Mouse (Mus musculus) regulatory T cell (primary cell): ENCODE data around the gene Dnal4.

Experiments used
- in situ Hi-C: fragments of 300-600 bp; cut with MboI, MseI; formaldehyde crosslinking; loops from one replicate; pipeline ENCODE4 v1.15.1; 2025; ENCODE audit warnings: high pct_unique_total_duplicates

The Dnal4 gene

GRCm38 (mm10) chr15:79740739-79741138, 36.9 kb downstream of the Dnal4 start:
- in situ Hi-C loops = no loop called here

DNA sequence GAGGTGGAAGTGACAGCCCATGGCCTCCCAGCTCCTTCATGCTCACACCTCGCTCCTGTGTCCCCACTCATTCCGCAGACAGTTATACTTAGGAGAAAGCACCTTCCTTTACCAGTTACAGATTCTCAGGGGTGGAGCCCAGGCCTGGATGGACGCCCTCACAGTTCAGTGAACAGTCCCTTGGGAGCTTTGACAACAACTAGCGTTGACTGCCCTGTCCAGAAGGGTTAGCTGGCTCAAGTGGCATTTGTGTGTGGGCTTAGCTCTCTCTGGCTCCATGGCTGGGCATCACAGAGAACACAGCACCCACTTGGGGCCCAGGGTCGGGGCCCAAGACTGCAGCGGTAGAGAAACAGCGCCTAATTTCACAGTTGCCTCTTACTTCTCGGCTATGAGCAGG, 43.3 kb downstream of the Dnal4 start:
- in situ Hi-C loops = no loop called here

DNA sequence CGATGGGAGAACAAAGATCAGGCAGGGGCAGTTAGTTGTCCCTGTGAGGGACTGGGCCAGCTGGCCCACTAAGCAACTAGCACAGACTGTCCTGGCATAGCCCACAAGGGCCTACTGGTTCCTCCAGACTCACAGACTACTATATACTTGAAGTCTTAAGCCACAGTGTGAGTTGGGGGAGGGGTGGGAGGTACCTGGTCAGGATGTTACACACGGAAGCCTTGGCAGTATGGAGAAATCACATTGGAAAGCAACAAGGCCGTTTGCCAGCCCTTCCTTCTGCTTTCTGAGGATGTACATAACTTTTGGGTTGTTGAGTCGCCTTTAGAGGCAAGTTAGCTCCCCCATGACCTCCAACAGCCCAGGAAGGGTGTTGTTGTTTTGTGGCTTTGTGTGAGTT, 44.0 kb downstream of the Dnal4 start:
- in situ Hi-C loops = no loop called here

- in situ Hi-C loops = no loop called here
These were observed 44.5 kb downstream of the Dnal4 start for GRCm38 (mm10) chr15:79733192-79733591.

DNA sequence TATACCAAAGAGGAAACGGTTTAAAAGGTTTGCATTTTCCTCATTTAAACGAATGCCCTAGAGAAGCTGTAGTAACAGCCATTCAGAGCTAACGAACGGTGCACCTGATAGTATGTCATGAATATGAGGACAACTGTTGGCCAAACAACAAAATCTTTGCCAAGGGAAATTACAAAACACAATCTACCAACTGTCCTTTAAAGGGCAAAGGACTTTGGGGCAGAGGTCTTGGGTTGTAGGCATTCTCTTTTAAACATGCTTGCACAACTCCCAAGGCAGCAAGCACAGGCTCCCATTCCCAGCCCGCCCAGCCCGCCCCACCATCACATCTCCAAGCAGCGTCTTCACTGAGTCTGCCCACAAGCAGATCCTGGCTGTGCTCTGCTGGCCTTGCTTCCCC, 46.1 kb downstream of the Dnal4 start:
- in situ Hi-C loops = no loop called here

GRCm38 (mm10) chr15:79728731-79729388, 48.8 kb downstream of the Dnal4 start:
- in situ Hi-C loops = loop anchor here (5.0 kb wide), 1 partner anchor 52 kb away; no protein-coding TSS in a partner anchor

- in situ Hi-C loops = loop anchor here (5.0 kb wide), 1 partner anchor 51 kb away; no protein-coding TSS in a partner anchor
These were observed 49.3 kb downstream of the Dnal4 start for GRCm38 (mm10) chr15:79728311-79728710.

GRCm38 (mm10) chr15:79727840-79728239, 49.8 kb downstream of the Dnal4 start:
- in situ Hi-C loops = loop anchor here (5.0 kb wide), 1 partner anchor 51 kb away; no protein-coding TSS in a partner anchor

DNA sequence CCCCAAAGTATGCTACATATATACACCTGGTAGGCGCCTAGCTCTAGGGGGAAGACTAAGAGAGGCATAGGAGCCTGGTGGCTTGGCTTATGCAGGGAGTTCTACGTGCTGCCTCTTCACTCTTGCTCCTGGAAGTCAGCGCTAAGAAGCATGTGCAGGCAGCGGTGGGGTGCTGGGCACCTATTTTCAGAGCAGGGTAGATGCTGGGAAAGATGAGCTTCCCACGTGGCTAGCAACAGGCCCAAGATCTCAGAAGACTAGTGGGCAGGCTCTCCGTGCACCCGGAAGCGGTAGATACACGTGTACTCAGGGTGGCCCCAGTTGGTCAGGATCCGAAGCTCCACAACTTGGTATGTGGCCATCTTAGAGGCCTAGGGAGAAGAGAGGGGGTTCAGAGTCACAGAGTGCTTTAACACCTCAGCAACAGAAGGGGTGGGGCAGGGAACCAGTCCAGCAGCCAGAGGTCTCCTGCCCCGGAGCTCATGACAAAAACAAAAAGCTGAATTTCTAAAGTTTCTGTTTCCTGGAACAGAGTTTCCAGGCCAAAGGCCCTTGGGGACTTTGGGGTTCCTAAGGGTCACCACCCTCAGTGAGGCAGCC, 52.4 kb downstream of the Dnal4 start:
- in situ Hi-C loops = loop anchor here (5.0 kb wide), 1 partner anchor 48 kb away; no protein-coding TSS in a partner anchor

DNA sequence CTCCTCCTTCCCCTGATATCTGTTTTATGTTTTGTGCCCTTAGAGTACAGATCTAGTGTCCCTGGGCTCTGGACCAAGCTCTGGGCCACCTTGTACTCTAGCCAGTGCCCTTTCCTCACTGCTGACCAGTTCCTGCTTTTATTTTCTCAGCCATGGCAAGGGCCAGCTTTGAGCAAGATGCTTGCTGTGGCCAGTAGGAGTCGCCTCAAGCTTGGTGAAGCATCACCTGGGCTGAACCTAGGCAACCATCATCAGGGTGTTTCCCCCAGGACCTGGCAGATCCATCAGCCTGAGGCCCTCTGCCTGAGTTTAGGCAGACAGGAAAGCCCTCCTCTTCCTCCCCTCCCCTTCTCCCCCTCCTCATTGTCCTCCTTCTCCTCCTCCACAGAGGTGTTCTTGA, 54.2 kb downstream of the Dnal4 start:
- in situ Hi-C loops = no loop called here

DNA sequence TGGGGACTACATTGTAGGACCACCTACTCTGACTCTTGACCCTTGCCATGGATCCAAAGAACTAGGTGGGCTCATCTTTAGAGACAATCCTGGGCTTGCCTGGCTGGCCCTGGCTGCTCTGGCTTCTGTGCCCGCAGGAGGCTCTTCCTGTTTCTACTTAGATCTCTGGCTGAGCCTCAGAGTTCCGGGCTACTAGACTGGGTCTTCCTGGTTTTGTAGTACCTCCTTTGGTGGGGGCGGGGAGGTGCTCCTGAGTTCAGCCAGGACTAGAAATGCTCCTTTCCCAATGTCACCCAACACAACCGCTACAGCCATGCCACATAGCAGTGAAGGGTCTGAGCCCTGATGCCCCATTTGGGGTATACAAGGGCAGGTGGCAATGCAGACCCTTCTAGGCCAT, 56.9 kb downstream of the Dnal4 start:
- in situ Hi-C loops = no loop called here

GRCm38 (mm10) chr15:79720267-79720666, 57.4 kb downstream of the Dnal4 start:
- in situ Hi-C loops = no loop called here

DNA sequence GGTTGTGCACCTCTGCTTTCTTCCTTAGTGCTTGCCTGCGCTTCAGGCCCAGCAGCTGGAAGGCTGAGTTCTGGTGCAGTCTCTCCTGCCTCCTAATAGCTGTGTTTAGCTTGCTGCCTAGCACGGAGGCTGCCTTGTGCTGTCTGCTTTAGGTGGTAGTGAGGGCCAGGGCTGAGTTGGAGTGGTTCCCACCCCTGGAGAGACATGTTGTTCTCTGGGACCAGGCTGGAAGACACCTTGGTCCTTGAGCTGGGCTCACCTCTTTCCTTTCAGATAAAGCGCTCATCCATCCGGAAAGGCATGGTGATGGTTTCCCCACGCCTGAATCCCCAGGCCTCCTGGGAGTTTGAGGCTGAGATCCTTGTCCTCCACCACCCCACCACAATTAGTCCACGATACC, 60.9 kb downstream of the Dnal4 start:
- in situ Hi-C loops = no loop called here

- in situ Hi-C loops = no loop called here
These were observed 62.0 kb downstream of the Dnal4 start for GRCm38 (mm10) chr15:79715646-79716045.
